Mouse (Mus musculus): ENCODE measurements around the gene M1ap.

M1ap gene

GRCm38 (mm10) chr6:82946651-82947050, at the start of gene M1ap:
TSS of gene M1ap (plus strand) at chr6:82946902.
- no peak for DNase-seq

GRCm38 (mm10) chr6:82897311-82897710, 49.4 kb upstream of the M1ap start:
- no peak for DNase-seq

- no peak for DNase-seq
Measured at GRCm38 (mm10) chr6:82898227-82898626, 48.5 kb upstream of the M1ap start.

- no peak for DNase-seq
Measured at GRCm38 (mm10) chr6:82898745-82899144, 48.0 kb upstream of the M1ap start.

- DNase-seq = no peak
Measured at GRCm38 (mm10) chr6:82902559-82902958, 44.1 kb upstream of the M1ap start.

- DNase-seq = no peak
Measured at GRCm38 (mm10) chr6:82906985-82907384, 39.7 kb upstream of the M1ap start.

GRCm38 (mm10) chr6:82908034-82908433, 38.7 kb upstream of the M1ap start:
- no peak for DNase-seq

GRCm38 (mm10) chr6:82909136-82909855, 37.4 kb upstream of the M1ap start:
- DNase-seq = peak; percentile 51

GRCm38 (mm10) chr6:82911303-82911702, 35.4 kb upstream of the M1ap start:
- no peak for DNase-seq

GRCm38 (mm10) chr6:82913336-82914247, 33.1 kb upstream of the M1ap start:
- DNase-seq = no peak

- peak; percentile 74 for DNase-seq
Measured at GRCm38 (mm10) chr6:82915889-82916288, 30.8 kb upstream of the M1ap start.

GRCm38 (mm10) chr6:82916459-82916858, 30.2 kb upstream of the M1ap start:
- no peak for DNase-seq

GRCm38 (mm10) chr6:82917076-82917777, 29.5 kb upstream of the M1ap start:
- DNase-seq = peak; percentile 89

- DNase-seq = no peak
Measured at GRCm38 (mm10) chr6:82917778-82918129, 28.9 kb upstream of the M1ap start.

GRCm38 (mm10) chr6:82918371-82918770, 28.3 kb upstream of the M1ap start:
- no peak for DNase-seq

GRCm38 (mm10) chr6:82919520-82919919, 27.2 kb upstream of the M1ap start:
- DNase-seq = no peak

- DNase-seq = no peak
Measured at GRCm38 (mm10) chr6:82921426-82922224, 25.1 kb upstream of the M1ap start.

GRCm38 (mm10) chr6:82925005-82925404, 21.7 kb upstream of the M1ap start:
- no peak for DNase-seq

GRCm38 (mm10) chr6:82926106-82926505, 20.6 kb upstream of the M1ap start:
- no peak for DNase-seq

- no peak for DNase-seq
Measured at GRCm38 (mm10) chr6:82926528-82926927, 20.2 kb upstream of the M1ap start.

- no peak for DNase-seq
Measured at GRCm38 (mm10) chr6:82927617-82928016, 19.1 kb upstream of the M1ap start.

GRCm38 (mm10) chr6:82934616-82935230, 12.0 kb upstream of the M1ap start:
- DNase-seq = peak; percentile 38

Measured in cerebellum, adult 8-10 months (tissue).